Mouse (Mus musculus) hindbrain, embryonic 12.5 days (tissue): ENCODE data around the gene Ccdc6. TPM values are rescaled to one million over a fixed set of nuclear protein-coding genes. Genes with fewer than 3 reads are reported as not detected.

Experiments used
- ATAC-seq: fragments of 200-750 bp; cut with Nextera tagmentation; 2 replicates; pipeline ENCODE4 v1.8.0; 2017; ENCODE audit warnings: moderate TSS enrichment; ENCODE audit not compliant: low FRiP score
- H3K27ac ChIP-seq: fragments of 300-500 bp; sonication (generic); 2 replicates; pipeline ENCODE4 v1.5.1; 2016; ENCODE audit warnings: mild to moderate bottlenecking
- H3K27me3 ChIP-seq: fragments of 300-500 bp; sonication (generic); 2 replicates; pipeline ENCODE4 v1.6.1; 2016; ENCODE audit warnings: mild to moderate bottlenecking
- H3K36me3 ChIP-seq: fragments of 300-500 bp; sonication (generic); 2 replicates; pipeline ENCODE4 v1.6.1; 2016; ENCODE audit warnings: mild to moderate bottlenecking
- H3K4me1 ChIP-seq: fragments of 300-500 bp; sonication (generic); 2 replicates; pipeline ENCODE4 v1.6.1; 2016
- H3K4me2 ChIP-seq: fragments of 300-500 bp; sonication (generic); replicated peaks from 2 replicates; pipeline ENCODE4 v1.6.1; 2016; ENCODE audit warnings: mild to moderate bottlenecking
- H3K4me3 ChIP-seq: fragments of 300-500 bp; sonication (generic); 2 replicates; pipeline ENCODE4 v1.5.1; 2016; ENCODE audit warnings: mild to moderate bottlenecking
- H3K9ac ChIP-seq: fragments of 300-500 bp; sonication (generic); 2 replicates; pipeline ENCODE4 v1.6.1; 2016; ENCODE audit warnings: mild to moderate bottlenecking, moderate library complexity
- H3K9me3 ChIP-seq: fragments of 300-500 bp; sonication (generic); replicated peaks from 2 replicates; pipeline ENCODE4 v1.6.1; 2016; ENCODE audit warnings: mild to moderate bottlenecking
- WGBS: fragments of 180-500 bp; shearing (Covaris S2); methylation state at CpG from one replicate; pipeline ENCODE4 v1.1.7; 2016; 5-methylcytosine and 5-hydroxymethylcytosine counted together
- polyA plus RNA-seq: library from polyadenylated mRNA; unstranded; fragments of >200 nt; fragmentation: Nextera tagmentation; extraction: Ambion mirVana; gene quantifications from 2 replicates; pipeline ENCODE4 v1.2.1, GENCODE M21; 2016

Ccdc6 gene
- polyA plus RNA-seq, 1 experiment from 2014 or later: 17.0 TPM

DNA sequence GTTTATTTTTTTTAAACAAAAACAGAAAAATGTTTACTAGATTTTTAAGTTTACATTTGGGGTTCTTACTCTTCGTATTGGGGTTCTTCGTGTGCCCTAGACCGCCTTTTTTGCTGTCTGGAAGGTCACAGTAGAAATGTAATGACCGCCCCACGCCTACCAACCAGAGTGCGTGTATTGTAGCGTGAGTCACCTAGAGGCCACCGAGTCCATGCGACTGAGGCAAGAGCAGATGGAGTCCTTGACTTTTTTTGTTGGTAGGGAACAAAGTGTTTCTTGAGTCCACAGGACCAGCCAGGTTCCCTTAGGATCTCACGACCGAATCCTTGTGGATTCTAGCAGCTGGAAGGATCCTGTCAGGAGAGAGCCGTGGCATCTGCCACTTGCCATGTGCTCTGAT, 63.9 kb downstream of the Ccdc6 start:
- ATAC-seq: no peak
- H3K9ac ChIP-seq: no peak overlapping the region
- no peaks in the 10 kb centered on the region for H3K27me3 ChIP-seq
- WGBS: 92% methylated on average over 12 of the region's 12 CpGs
- no peaks in the 10 kb centered on the region for H3K9me3 ChIP-seq
- H3K4me3 ChIP-seq: no peak overlapping the region
- no peak overlapping the region for H3K4me2 ChIP-seq
- H3K36me3 ChIP-seq: peaks cover 15% of the 10 kb centered on the region
- H3K4me1 ChIP-seq: peaks cover 14% of the 10 kb centered on the region; the same call in 1 of the 2 replicates
- H3K27ac ChIP-seq: no peak overlapping the region

DNA sequence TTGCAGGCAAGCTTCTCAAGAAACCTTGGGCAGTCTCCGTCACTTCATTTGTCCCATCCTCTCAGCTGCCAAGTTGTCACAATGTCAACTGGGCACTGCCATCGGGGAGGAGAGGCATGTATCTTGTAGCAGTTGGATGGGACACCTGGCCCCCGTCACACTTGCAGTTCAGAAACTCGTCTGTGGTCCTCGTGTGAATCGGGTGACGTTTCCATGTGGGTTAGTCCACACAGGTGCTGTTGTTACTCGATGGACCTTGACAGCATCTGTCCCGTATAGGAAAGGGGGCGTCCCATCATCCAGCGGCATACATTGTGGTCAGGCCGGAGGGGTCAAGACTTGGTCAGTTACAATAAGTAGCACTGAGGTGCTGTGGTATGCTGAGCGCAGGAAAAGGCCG, 64.6 kb downstream of the Ccdc6 start:
- H3K4me1 ChIP-seq: peaks cover 14% of the 10 kb centered on the region
- peaks cover 9% of the 10 kb centered on the region for H3K36me3 ChIP-seq
- H3K9ac ChIP-seq: no peak overlapping the region
- 92% methylated on average over 14 of the region's 14 CpGs for WGBS
- H3K27me3 ChIP-seq: no peaks in the 10 kb centered on the region
- no peaks in the 10 kb centered on the region for H3K9me3 ChIP-seq
- no peak overlapping the region for H3K27ac ChIP-seq
- no peak for ATAC-seq
- H3K4me3 ChIP-seq: no peak overlapping the region
- no peak overlapping the region for H3K4me2 ChIP-seq

DNA sequence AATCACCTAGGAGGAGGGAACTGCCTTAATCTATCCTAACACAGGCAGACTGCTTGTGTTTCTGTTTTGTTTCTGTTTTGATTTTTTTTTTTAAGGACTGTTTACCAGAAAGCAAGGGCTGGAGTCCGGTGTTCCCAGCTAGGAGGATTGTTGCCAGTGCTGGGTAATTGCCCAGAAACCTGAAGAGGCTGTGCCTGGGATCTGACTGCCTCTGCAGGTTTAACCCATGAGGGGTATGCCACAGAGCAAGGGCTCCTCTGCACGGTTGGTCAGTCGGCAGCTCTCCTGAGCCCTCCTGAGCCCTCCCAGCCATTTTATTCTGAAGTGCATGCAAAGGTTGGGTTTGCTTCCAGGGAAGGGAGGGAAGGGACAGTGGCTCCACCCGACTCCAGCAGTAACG, 66.8 kb downstream of the Ccdc6 start:
- Histone ChIP-seq H3K36me3 (peaks cover 11% of the 10 kb centered on the region), H3K9ac (no peak overlapping the region), H3K9me3 (no peaks in the 10 kb centered on the region), H3K4me3 (no peak overlapping the region), H3K27me3 (no peaks in the 10 kb centered on the region), H3K4me2 (no peak overlapping the region), H3K27ac (no peak overlapping the region), H3K4me1 (peaks cover 18% of the 10 kb centered on the region)
- ATAC-seq: no peak
- 64% methylated on average over 5 of the region's 5 CpGs for WGBS

DNA sequence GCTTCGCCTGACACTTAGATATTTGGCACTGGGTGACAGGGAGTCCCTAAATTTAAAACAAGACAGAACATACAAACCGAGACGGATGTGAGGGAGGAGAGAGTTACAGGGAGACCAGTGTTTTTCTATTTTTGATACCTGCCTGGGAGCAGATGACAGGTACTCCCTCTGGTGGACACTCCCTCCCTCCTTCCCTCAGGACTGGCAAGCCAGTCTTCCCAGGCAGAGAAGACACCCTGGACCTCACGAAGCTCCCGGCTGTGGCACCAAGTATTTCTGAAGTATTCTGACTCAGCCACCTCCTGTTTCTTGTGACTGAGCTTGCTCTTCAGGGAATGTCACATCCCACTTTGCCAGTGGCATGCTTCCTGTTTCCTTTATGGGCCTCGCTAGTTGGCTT, 69.0 kb downstream of the Ccdc6 start:
- Histone ChIP-seq H3K27ac (no peak overlapping the region), H3K36me3 (peaks cover 25% of the 10 kb centered on the region), H3K4me3 (no peak overlapping the region), H3K9ac (no peak overlapping the region), H3K27me3 (no peaks in the 10 kb centered on the region), H3K9me3 (no peaks in the 10 kb centered on the region), H3K4me1 (peaks cover 18% of the 10 kb centered on the region), H3K4me2 (no peak overlapping the region)
- 79% methylated on average over 6 of the region's 6 CpGs for WGBS
- ATAC-seq: no peak

DNA sequence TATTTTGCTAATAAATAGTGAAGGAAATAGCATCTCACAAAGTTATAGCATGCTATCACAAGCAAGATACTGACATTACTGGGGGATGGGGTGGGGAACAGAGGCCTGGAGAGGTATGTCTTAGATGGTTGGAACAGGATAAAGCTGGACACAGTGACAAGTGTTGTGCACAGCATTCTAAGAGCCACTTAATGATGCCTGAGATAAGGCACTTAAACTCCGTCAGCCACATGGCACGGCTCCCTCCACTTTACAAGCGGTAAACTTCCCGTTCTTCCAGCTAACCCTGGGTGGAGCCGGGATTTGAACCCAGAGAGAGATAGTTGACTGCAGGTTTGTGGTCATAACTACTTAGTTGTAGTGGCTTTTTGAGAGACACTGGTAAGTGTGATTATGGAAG, 69.5 kb downstream of the Ccdc6 start:
- H3K4me2 ChIP-seq: no peak overlapping the region
- peaks cover 30% of the 10 kb centered on the region for H3K36me3 ChIP-seq
- 98% methylated on average over 5 of the region's 5 CpGs for WGBS
- no peak for ATAC-seq
- H3K4me1 ChIP-seq: peaks cover 18% of the 10 kb centered on the region
- no peak overlapping the region for H3K27ac ChIP-seq
- no peak overlapping the region for H3K4me3 ChIP-seq
- H3K9me3 ChIP-seq: no peaks in the 10 kb centered on the region
- no peaks in the 10 kb centered on the region for H3K27me3 ChIP-seq
- H3K9ac ChIP-seq: no peak overlapping the region

DNA sequence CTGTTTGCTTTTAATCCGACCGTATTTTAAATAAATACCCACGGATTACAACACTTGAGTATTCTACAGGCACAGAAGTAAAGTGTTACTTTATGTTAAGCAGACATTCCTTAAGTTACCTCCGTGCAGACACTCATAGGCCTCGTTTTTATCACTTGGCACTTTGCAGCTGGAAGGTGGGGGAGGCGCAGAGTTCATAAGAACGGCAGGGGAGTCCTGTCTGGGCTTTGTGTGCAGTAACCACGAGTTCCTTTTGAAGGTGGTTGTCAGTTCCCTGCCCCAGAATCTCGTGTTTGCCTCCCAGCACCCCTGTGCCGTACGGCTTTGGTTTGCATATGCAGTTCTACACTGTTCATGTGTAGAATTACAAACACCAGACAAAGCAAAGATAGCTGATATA, 70.7 kb downstream of the Ccdc6 start:
- Histone ChIP-seq H3K27ac (no peak overlapping the region), H3K4me3 (no peak overlapping the region), H3K36me3 (peaks cover 36% of the 10 kb centered on the region), H3K4me1 (peaks cover 18% of the 10 kb centered on the region), H3K9ac (no peak overlapping the region), H3K4me2 (no peak overlapping the region), H3K9me3 (no peaks in the 10 kb centered on the region), H3K27me3 (no peaks in the 10 kb centered on the region)
- ATAC-seq: no peak
- WGBS: 76% methylated on average over 11 of the region's 11 CpGs

DNA sequence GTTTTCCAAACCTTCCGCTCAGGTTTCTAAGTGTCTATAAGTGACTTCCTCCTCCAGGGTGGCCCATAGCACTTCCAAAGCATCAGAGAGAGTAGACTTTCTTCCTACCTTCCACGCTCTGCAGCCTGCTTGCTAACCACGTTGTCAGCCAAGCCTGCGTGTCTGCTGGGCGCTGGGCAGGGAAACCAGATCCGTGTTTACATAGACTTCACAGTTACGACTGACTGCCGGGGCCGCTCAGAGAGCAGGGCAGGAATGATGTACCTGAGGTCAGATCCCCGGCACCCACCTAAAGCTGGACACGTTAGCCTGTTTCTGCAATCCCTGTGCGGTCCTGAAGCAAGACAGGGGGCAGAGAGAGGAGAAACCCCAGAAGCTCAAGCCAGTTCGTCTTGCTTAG, 71.5 kb downstream of the Ccdc6 start:
- Histone ChIP-seq H3K4me3 (no peak overlapping the region), H3K36me3 (peaks cover 36% of the 10 kb centered on the region), H3K4me2 (no peak overlapping the region), H3K9ac (no peak overlapping the region), H3K4me1 (peaks cover 18% of the 10 kb centered on the region), H3K27ac (peak overlapping the region; percentile 45), H3K27me3 (no peaks in the 10 kb centered on the region), H3K9me3 (no peaks in the 10 kb centered on the region)
- ATAC-seq: no peak
- 72% methylated on average over 13 of the region's 13 CpGs for WGBS

DNA sequence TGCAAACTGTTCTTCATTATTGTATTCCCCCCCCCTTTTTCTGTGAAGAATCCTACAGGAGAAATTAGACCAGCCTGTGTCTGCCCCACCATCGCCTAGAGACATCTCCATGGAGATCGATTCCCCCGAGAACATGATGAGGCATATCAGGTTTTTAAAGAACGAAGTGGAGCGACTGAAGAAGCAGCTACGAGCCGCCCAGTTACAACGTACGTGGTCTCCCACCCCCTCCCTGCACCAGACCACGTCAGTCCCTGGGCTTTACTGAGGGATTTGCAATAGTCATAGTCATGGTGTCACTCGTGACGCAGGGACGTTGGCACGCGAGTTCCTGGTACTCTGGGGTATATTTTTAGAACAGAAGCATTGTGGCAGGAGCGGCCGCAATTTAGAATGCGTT, 72.1 kb downstream of the Ccdc6 start:
- peak overlapping the region; percentile 45 for H3K27ac ChIP-seq
- ATAC-seq: peak; percentile 51
- H3K9me3 ChIP-seq: no peaks in the 10 kb centered on the region
- peaks cover 36% of the 10 kb centered on the region for H3K36me3 ChIP-seq
- H3K9ac ChIP-seq: no peak overlapping the region
- 75% methylated on average over 18 of the region's 18 CpGs for WGBS
- H3K27me3 ChIP-seq: no peaks in the 10 kb centered on the region
- H3K4me1 ChIP-seq: peaks cover 14% of the 10 kb centered on the region
- no peak overlapping the region for H3K4me2 ChIP-seq
- H3K4me3 ChIP-seq: no peak overlapping the region

DNA sequence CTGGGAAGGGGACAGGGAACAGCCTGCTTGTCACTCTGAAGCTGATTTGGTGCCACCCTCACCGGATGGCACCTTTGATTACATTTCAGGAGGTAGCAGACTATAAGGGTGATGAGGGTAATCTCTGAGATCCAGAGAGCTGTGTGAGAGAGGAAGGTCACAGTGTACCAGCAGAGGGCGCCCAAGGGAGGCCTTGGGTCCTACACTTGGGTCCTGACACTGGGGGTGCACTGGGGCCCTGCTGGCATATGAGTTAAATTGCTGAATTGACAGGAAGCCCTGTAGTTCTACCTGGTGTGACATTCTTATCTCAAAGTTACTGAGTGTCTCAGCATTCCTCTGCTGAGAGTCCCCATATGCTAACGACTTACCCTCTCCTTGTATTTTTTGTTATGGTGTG, 76.4 kb downstream of the Ccdc6 start:
- 54% methylated on average over 3 of the region's 3 CpGs for WGBS
- no peak overlapping the region for H3K4me3 ChIP-seq
- no peak overlapping the region for H3K27ac ChIP-seq
- H3K9ac ChIP-seq: no peak overlapping the region
- H3K4me2 ChIP-seq: no peak overlapping the region
- ATAC-seq: no peak
- H3K9me3 ChIP-seq: no peaks in the 10 kb centered on the region
- peaks cover 9% of the 10 kb centered on the region for H3K4me1 ChIP-seq
- no peaks in the 10 kb centered on the region for H3K27me3 ChIP-seq
- H3K36me3 ChIP-seq: peaks cover 44% of the 10 kb centered on the region

DNA sequence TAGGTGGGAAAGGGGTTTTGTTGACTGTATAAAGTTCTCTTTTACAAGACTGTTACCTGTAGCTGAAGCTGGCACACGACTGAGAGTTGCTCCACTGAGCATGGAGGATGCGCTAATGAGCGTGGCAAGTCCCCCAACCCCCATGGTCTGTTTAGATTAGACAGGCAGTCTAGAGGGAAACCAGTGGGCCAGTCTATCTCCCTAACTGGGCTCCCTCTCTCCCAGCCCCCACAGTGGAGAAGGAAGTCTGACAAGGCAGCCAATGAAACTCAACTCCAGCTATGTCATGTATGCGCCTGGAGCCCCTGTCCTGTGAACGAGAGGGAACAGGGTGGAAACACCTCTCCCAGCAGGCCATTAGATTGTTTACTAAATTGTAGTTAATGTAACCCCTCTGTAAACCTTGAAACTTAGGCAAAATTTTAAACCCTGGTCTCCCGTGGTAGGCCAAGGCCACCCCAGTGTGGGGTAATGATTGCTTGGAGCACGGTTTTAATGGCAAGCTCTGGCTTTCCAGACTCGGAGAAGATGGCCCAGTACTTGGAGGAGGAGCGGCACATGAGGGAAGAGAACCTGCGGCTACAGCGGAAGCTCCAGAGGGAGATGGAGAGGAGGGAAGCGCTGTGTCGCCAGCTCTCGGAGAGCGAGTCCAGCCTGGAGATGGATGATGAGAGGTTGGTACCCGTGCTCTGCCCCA, 77.7 kb downstream of the Ccdc6 start:
- H3K4me2 ChIP-seq: no peak overlapping the region
- H3K9me3 ChIP-seq: no peaks in the 10 kb centered on the region
- peaks cover 39% of the 10 kb centered on the region for H3K36me3 ChIP-seq
- no peaks in the 10 kb centered on the region for H3K4me1 ChIP-seq
- no peak overlapping the region for H3K4me3 ChIP-seq
- no peak overlapping the region for H3K27ac ChIP-seq
- no peaks in the 10 kb centered on the region for H3K27me3 ChIP-seq
- no peak overlapping the region for H3K9ac ChIP-seq
- ATAC-seq: no peak
- 80% methylated on average over 16 of the region's 16 CpGs for WGBS

DNA sequence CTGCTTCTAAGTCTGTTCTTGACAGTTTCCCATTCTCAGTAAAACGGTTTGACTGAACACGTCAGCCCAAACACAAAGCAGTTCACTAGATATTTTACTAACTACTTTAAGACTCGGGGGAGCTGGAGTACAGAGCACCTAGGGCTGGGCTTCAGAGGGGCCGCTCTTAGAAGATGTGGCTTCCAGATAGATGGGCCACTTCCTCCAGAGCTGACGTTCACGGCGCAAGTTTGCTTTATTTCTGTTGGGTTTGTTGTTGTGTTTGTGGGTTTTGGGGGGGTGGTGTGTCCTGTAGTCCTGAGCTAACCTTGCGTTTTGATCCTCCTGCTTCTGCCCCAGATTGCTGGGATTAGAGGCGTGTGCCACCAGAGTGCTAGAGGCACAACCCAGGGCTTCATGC, 83.8 kb downstream of the Ccdc6 start:
- no peak for ATAC-seq
- Histone ChIP-seq H3K4me3 (no peak overlapping the region), H3K27ac (no peak overlapping the region), H3K9me3 (no peaks in the 10 kb centered on the region), H3K27me3 (no peaks in the 10 kb centered on the region), H3K4me2 (no peak overlapping the region), H3K9ac (no peak overlapping the region), H3K4me1 (peaks cover 10% of the 10 kb centered on the region), H3K36me3 (peaks cover 29% of the 10 kb centered on the region)
- 91% methylated on average over 9 of the region's 9 CpGs for WGBS

DNA sequence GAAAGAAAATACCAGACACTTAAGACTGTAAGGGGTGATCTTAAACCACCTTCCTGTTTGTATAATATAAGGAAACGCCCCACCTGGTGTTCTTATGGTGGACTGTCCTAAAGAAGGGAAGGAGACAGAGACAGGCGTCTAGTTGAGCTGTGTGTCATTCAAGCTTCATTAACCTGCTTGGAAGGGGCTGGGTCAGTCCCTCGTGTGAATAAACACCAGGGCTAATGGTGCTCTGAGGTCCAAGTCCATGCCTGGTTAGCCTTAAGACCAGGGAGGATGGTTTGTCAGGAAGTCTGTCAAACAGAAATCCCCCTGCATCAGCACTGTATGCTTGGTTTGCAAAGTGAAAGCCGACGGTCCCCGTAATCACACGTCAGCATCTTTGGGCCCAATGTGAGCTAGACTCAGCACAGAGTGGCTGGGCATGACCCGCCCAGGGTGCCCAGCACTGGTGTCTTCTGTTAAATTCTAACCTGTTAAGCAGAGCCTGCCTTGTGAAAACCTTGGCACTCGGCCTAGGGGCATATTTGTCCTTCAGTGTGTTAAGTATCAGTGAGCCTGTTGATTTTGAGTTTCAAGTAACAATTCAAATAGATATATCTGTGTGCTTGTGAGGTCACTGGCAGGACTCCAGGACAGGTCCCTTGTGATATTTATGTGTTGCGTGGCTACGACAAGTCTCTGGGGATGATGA, 84.5 kb downstream of the Ccdc6 start:
- peaks cover 10% of the 10 kb centered on the region for H3K4me1 ChIP-seq
- no peak overlapping the region for H3K4me3 ChIP-seq
- no peak for ATAC-seq
- H3K9ac ChIP-seq: no peak overlapping the region
- 86% methylated on average over 11 of the region's 11 CpGs for WGBS
- no peak overlapping the region for H3K27ac ChIP-seq
- no peak overlapping the region for H3K4me2 ChIP-seq
- no peaks in the 10 kb centered on the region for H3K9me3 ChIP-seq
- H3K27me3 ChIP-seq: no peaks in the 10 kb centered on the region
- H3K36me3 ChIP-seq: peaks cover 25% of the 10 kb centered on the region
